Mouse (Mus musculus) thymus, adult 2 months (tissue): Measurements from ENCODE around the gene Mpig6b. TPM values are rescaled to one million over a fixed set of nuclear protein-coding genes. Genes with fewer than 3 reads are reported as not detected.

Source experiments
- DNase-seq: peaks from one replicate; pipeline ENCODE4 v3.0.0; 2021
- H3K27ac ChIP-seq: fragments of 200-500 bp; 2 replicates; pipeline ENCODE4 v1.5.1; 2012; ENCODE audit warnings: low read length, control low read depth; ENCODE audit not compliant: control insufficient read depth, insufficient read depth
- H3K27me3 ChIP-seq: fragments of 200-500 bp; 2 replicates; pipeline ENCODE4 v1.6.1; 2012; ENCODE audit warnings: mild to moderate bottlenecking, low read length, moderate library complexity, mixed read lengths; ENCODE audit not compliant: control insufficient read depth, insufficient read depth
- H3K36me3 ChIP-seq: fragments of 200-500 bp; 2 replicates; pipeline ENCODE4 v1.6.1; 2012; ENCODE audit warnings: mild to moderate bottlenecking, low read length, moderate library complexity; ENCODE audit not compliant: control insufficient read depth, insufficient read depth
- H3K4me1 ChIP-seq: fragments of 200-500 bp; replicated peaks from 2 replicates; pipeline ENCODE4 v1.6.1; 2012; ENCODE audit warnings: low read length; ENCODE audit not compliant: control insufficient read depth, insufficient read depth
- H3K4me3 ChIP-seq: fragments of 200-500 bp; 2 replicates; pipeline ENCODE4 v1.5.1; 2012; ENCODE audit warnings: mild to moderate bottlenecking, low read length, control low read depth, moderate library complexity; ENCODE audit not compliant: control insufficient read depth, insufficient read depth
- CTCF ChIP-seq: fragments of 200-500 bp; IDR thresholded peaks from 2 replicates; pipeline ENCODE4 v1.5.1; 2012; ENCODE audit warnings: mild to moderate bottlenecking, control low read depth, low read length, moderate library complexity, borderline replicate concordance; ENCODE audit not compliant: control insufficient read depth, poor library complexity, insufficient read depth; ENCODE audit errors: extremely low read depth
- POLR2A ChIP-seq: fragments of 200-500 bp; IDR thresholded peaks from 2 replicates; pipeline ENCODE4 v1.6.1; 2012; ENCODE audit warnings: mild to moderate bottlenecking, low read length, control low read depth, moderate library complexity; ENCODE audit not compliant: control insufficient read depth, poor library complexity, insufficient read depth; ENCODE audit errors: extremely low read depth
- WGBS: fragments of 180-500 bp; shearing (Covaris S2); methylation state at CpG from one replicate; pipeline ENCODE4 v1.1.7; 2018; 5-methylcytosine and 5-hydroxymethylcytosine counted together
- polyA plus RNA-seq: library from polyadenylated mRNA; depleted of rRNA; stranded (reverse); fragments of >200 nt; gene quantifications from 2 replicates; pipeline ENCODE4 v1.2.3, GENCODE M21; 2012

Mpig6b gene
- polyA plus RNA-seq, 1 experiment, result 0.20 TPM

DNA sequence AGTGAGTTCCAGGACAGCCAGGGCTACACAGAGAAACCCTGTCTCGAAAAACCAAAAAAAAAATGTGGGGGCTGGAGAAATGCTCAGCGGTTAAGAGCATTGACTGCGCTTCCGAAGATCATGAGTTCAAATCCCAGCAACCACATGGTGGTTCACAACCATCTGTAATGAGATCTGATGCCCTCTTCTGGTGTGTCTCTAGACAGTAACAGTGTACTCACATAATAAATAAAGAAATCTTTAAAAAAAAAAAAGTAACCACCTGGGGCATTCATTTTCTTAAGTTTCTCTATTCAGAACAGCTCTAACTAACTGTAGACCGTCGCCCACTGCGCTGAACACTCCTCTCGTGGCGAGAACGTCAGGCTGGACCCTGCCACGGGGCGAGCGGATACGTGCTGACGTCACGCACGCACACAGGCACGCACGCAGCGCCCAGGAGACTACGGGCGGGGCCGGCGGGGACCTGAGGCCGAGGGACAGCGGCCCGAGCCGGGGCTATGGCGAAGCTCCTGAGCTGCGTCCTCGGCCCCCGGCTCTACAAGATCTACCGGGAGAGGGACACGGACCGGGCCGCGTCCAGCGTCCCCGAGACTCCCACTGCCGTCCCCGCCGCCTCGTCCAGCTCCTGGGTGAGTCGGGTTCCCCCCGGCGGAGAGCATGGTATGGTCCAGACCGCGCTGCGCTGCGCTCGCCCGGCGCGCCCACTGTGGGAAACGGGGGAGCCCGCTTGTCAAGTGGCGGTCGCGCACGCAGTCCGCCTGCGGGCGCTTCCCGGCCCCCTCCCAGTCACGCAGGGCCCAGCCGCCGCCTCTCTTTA, 23.1 kb upstream of the Mpig6b start, which contains the start of gene Abhd16a:
Gene Abhd16a (plus strand): TSS at position 439 of the 820 bp plus-strand sequence.
- peak; percentile 93 for DNase-seq
- Histone ChIP-seq H3K4me1 (peaks cover 9% of the 10 kb centered on the region), H3K27ac (no peak within 1 kb of the TSS), H3K27me3 (no peaks in the 10 kb centered on the region; the same call in 1 of the 2 replicates), H3K36me3 (peaks cover 8% of the 10 kb centered on the region), H3K4me3 (peak within 1 kb of the TSS; percentile 69)
- TF ChIP-seq POLR2A, result peak; percentile 29; the same call in 1 of the 2 replicates
- no peak for TF ChIP-seq CTCF
- 2% methylated on average over 58 of the region's 67 CpGs for WGBS

DNA sequence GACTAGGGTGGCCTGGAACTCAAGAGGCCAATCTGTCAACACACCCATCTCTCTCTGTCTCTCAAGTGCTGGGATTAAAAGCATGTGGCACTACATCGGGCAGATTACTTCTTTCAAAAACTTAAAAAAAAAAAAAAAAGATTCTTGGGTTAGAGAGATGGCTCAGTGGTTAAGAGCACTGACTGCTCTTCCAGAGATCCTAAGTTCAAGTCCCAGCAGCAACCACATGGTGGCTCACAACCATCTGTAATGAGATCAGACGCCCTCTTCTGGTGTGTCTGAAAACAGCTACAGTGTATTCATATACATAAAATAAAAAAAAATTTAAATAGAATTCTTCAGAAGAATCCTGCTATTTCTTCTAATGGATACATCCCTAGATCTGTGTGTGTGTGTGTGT, 22.2 kb upstream of the Mpig6b start:
- H3K27ac ChIP-seq, result no peak overlapping the region
- peaks cover 9% of the 10 kb centered on the region for H3K4me1 ChIP-seq
- WGBS, result 48% methylated on average over 2 of the region's 2 CpGs
- no peak overlapping the region for H3K4me3 ChIP-seq
- no peak for TF ChIP-seq POLR2A
- no peak for TF ChIP-seq CTCF
- H3K27me3 ChIP-seq, result no peaks in the 10 kb centered on the region; the same call in 1 of the 2 replicates
- DNase-seq, result no peak
- H3K36me3 ChIP-seq, result peaks cover 7% of the 10 kb centered on the region; the same call in 1 of the 2 replicates

DNA sequence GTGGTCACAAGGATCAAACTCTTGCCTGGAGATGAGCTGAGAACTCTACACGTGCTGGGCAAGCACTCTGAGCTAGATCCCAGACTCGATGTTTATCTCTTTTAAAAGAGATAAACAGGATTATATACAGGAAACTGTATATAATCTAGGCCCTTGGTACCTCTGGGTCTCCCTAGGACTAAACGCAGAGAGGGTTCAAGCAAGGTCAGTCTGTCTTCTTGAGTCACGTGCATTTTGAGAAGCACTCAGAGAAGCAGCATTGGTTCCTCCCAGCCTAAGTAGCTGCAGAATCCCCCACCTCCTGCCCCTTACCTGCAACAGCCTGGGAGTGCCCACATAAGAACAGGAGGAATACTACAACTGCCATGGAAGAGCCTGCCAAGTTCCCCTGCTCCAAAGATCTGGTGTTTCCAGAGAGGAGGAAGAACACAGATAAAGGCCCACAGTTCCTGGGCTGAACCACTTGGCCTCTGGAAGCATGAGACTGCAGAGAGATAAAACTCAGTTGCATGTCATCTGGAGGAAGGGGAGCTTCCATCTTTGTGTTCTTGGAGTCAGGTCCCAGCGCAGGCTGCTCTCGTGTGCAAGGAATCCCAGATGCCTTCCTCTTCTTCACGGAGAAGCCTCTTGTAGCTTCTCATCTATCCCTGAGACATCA, 19.4 kb upstream of the Mpig6b start, which contains the start of gene Ly6g6f:
Gene Ly6g6f (minus strand): TSS at position 403 of the 658 bp plus-strand sequence.
- WGBS, result 88% methylated on average over 7 of the region's 7 CpGs
- no peak within 1 kb of the TSS for H3K4me3 ChIP-seq
- DNase-seq, result no peak
- H3K27me3 ChIP-seq, result no peaks in the 10 kb centered on the region; the same call in 1 of the 2 replicates
- no peak within 1 kb of the TSS for H3K27ac ChIP-seq
- TF ChIP-seq POLR2A (no peak), CTCF (no peak)
- peaks cover 4% of the 10 kb centered on the region for H3K4me1 ChIP-seq
- no peaks in the 10 kb centered on the region for H3K36me3 ChIP-seq

DNA sequence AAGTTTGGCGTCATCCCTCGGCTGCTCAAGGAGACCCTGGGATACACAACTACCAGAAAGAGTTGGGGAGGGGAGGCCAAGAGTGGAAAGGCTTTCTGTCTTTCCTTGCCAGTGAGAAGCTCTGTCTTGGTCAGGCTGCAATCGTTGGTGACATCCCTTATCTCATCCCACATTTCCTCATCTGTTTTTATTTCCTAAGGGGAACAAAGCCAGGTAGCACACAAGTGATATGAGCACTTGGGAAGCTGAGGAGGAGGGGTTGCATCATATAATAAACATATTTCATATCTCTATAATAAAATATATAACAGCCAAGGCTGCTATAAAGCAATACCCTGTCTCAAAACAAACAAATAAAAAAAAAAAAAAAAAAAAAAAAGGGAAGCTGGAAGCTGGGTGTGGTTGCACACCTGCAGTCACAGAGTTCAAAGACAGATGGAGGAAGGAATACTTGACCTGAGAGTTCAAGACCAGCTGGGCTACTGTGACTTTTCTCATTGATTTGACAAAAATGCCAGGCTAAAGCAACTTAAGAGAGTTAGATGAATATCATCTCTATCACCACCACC, 18.0 kb upstream of the Mpig6b start:
- WGBS, result 67% methylated on average over 3 of the region's 3 CpGs

DNA sequence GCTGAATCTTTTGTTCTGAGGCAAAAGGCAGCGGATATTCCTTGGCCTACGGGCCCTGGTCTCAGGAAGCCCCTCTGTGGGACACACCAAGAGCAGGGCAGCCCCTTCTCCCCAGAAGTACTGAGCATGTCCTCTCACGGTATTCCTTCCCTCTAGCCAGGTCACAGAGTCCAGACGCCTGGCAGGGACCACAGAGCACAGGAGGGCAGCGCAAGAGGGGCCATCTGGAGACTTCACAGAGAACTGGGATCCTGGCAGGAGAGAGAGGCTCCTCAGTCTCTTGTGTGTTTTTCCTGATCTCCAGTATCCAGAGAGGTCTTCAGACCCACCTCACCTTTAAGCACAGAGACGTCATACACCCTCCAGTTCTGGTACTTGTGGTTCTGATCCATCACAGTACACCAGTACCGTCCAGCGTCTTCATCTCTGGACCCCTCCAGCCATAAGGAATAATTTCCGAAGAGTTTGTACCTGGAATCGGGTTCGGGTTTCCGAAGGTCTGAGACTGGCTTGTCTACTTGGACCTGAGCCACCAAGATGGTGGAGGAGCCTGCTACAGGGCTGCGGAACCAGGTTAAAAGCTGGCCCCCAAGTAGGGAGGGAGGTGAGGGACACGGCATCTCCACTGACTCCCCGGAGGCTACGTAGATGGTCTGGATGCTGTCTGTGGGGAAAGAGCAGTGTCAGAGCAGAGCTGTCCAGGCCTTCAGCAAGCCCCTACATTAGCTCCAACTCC, 17.0 kb upstream of the Mpig6b start:
- TF ChIP-seq CTCF, result no peak
- TF ChIP-seq POLR2A, result no peak
- no peak for DNase-seq
- H3K27ac ChIP-seq, result no peak overlapping the region
- H3K36me3 ChIP-seq, result no peaks in the 10 kb centered on the region
- H3K4me1 ChIP-seq, result peaks cover 9% of the 10 kb centered on the region; the same call in 1 of the 2 replicates
- no peaks in the 10 kb centered on the region; the same call in 1 of the 2 replicates for H3K27me3 ChIP-seq
- 93% methylated on average over 16 of the region's 16 CpGs for WGBS
- H3K4me3 ChIP-seq, result no peak overlapping the region

More for the DNA sequence above, 18.0 kb upstream of the Mpig6b start:
- DNase-seq, result no peak
- Histone ChIP-seq H3K27me3 (no peaks in the 10 kb centered on the region; the same call in 1 of the 2 replicates), H3K36me3 (no peaks in the 10 kb centered on the region), H3K4me1 (peaks cover 6% of the 10 kb centered on the region; the same call in 1 of the 2 replicates), H3K4me3 (no peak overlapping the region), H3K27ac (no peak overlapping the region)
- no peak for TF ChIP-seq POLR2A
- TF ChIP-seq CTCF, result no peak

DNA sequence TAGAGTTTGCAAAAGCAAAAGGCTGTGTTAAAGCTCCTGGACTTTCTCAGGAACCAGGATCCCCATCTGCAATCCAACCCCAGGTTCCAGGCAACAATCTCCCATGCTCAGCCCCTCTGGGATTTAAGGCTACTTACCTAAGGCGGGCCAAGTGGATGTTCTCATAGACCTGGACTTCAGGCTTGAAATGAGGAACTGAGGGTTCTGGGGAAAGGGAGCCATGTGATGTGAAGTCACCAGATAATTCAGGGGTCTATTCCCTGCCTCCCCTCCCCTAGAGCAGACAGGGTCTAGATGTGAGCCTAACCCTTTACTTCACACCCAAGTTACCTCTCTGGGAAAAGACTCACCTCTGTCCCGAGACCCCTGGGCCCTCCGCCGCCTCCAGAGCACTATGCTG, 14.7 kb upstream of the Mpig6b start:
- Histone ChIP-seq H3K27ac (no peak overlapping the region), H3K27me3 (no peaks in the 10 kb centered on the region; the same call in 1 of the 2 replicates), H3K4me3 (no peak overlapping the region), H3K4me1 (peaks cover 17% of the 10 kb centered on the region; the same call in 1 of the 2 replicates), H3K36me3 (no peaks in the 10 kb centered on the region)
- 97% methylated on average over 4 of the region's 4 CpGs for WGBS
- TF ChIP-seq CTCF (no peak), POLR2A (no peak)
- DNase-seq, result no peak
